In genomic region chr2:164874239-164874769, GRCm38 (mm10) we compare ENCODE assay signal across 9 mouse cellular contexts. TPM values are rescaled to one million over a fixed set of nuclear protein-coding genes. Genes with fewer than 3 reads are reported as not detected.
DNase-seq lines count a peak whose midpoint lies in the region; ATAC-seq and TF ChIP-seq lines count a peak whose summit lies in the region.
"Had no signal": no experiment of that assay in that cellular context is flagged by ENCODE, and none has a peak within 500 bp of the region (broad histone marks: within the 10 kb centered on the region; RNA-seq: fewer than 3 reads in every experiment).

No protein-coding gene starts in this region.

- peak overlapping the region; percentile 30 for H3K9ac ChIP-seq in ES-Bruce4 (ENCODE audit: low read depth, poor library complexity, severe bottlenecking)
- H3K9ac ChIP-seq in limb, embryonic 12.5 days (replicated peaks) = no peak overlapping the region
- H3K9ac ChIP-seq: neural tube, embryonic 12.5 days had no signal

- no peak for TF ChIP-seq CTCF in ES-Bruce4 (IDR thresholded peaks at IDR 0.05; ENCODE audit: low read depth, low read length)

- 44% methylated on average over 1 of the region's 1 CpGs for WGBS in limb, embryonic 12.5 days

- no peaks in the 10 kb centered on the region for H3K9me3 ChIP-seq in ES-Bruce4 (replicated peaks; ENCODE audit: control insufficient read depth, insufficient read depth, low read length, poor library complexity, severe bottlenecking)
- no peaks in the 10 kb centered on the region for H3K9me3 ChIP-seq in limb, embryonic 12.5 days
- H3K9me3 ChIP-seq: neural tube, embryonic 12.5 days had no signal

- H3K27me3 ChIP-seq in ES-Bruce4 (ENCODE audit: control insufficient read depth, insufficient read depth, low read length, poor library complexity, severe bottlenecking) = no peaks in the 10 kb centered on the region
- H3K27me3 ChIP-seq in limb, embryonic 12.5 days = no peaks in the 10 kb centered on the region
- H3K27me3 ChIP-seq: neural tube, embryonic 12.5 days had no signal

- DNase-seq in adipocyte (ENCODE audit: low spot score) = peak; percentile 52
- DNase-seq in heart, postnatal 36 days = peak; percentile 43 to 63
- no peak for DNase-seq in right cerebral cortex, postnatal 4 days
- no peak for DNase-seq in cerebellum, postnatal 10 days
- no peak for DNase-seq in thymus, postnatal 4 days
- DNase-seq in cerebellum, adult 9-10 months = no peak

- no peak overlapping the region for H3K4me2 ChIP-seq in limb, embryonic 12.5 days
- H3K4me2 ChIP-seq: neural tube, embryonic 12.5 days had no signal

- peak; percentile 43 for TF ChIP-seq POLR2A in ES-Bruce4 (IDR thresholded peaks at IDR 0.05; ENCODE audit: insufficient read depth, low read length)

- peaks cover 7% of the 10 kb centered on the region for H3K4me1 ChIP-seq in ES-Bruce4 (ENCODE audit: control insufficient read depth, insufficient read depth, low read length)
- H3K4me1 ChIP-seq in limb, embryonic 12.5 days (replicated peaks) = peaks cover 27% of the 10 kb centered on the region

- H3K36me3 ChIP-seq in ES-Bruce4 (ENCODE audit: control insufficient read depth, insufficient read depth, low read length, poor library complexity, severe bottlenecking) = no peaks in the 10 kb centered on the region
- peaks cover 5% of the 10 kb centered on the region for H3K36me3 ChIP-seq in limb, embryonic 12.5 days
- H3K36me3 ChIP-seq: neural tube, embryonic 12.5 days had no signal

- peak overlapping the region; percentile 43 for H3K4me3 ChIP-seq in ES-Bruce4 (ENCODE audit: low read depth, low read length)
- no peak overlapping the region for H3K4me3 ChIP-seq in limb, embryonic 12.5 days (replicated peaks)
- H3K4me3 ChIP-seq: neural tube, embryonic 12.5 days had no signal

- TF ChIP-seq EP300 in ES-Bruce4 (IDR thresholded peaks at IDR 0.05; ENCODE audit: insufficient read depth, low read depth, low read length) = peak; percentile 54; the same call in 1 of the 2 replicates

- peak overlapping the region; percentile 91 for H3K27ac ChIP-seq in ES-Bruce4 (ENCODE audit: insufficient read depth, low read length)
- peak overlapping the region; percentile 56; the same call in 1 of the 2 replicates for H3K27ac ChIP-seq in limb, embryonic 12.5 days
- H3K27ac ChIP-seq: neural tube, embryonic 12.5 days had no signal

- no peak for ATAC-seq in limb, embryonic 12.5 days (ENCODE audit: insufficient number of reproducible peaks, insufficient read depth, low FRiP score, low TSS enrichment, low read depth)

- intact Hi-C loops in heart, postnatal 36 days (cut with DNase I) = no loop called here

RNA-seq across cellular contexts. Expression of gene Pcif1, which starts 4.8 kb away (rescaled TPM):
- polyA plus RNA-seq in ES-Bruce4 (2011; ENCODE audit: insufficient read depth, insufficient read length, low read depth, missing spikeins) = 30.2 and 30.9 TPM in 2 replicates
- total RNA-seq in heart, postnatal 36 days (2021) = 10 to 100 TPM; 34.1 to 34.5 TPM
- 82.6 and 97.6 TPM in 2 replicates for polyA plus RNA-seq in limb, embryonic 12.5 days (2016; fragmentation: Nextera tagmentation; extraction: Ambion mirVana)

RNA-seq across cellular contexts. Expression of gene Pltp, which starts 16.8 kb away (rescaled TPM):
- 52.4 and 55.9 TPM in 2 replicates for polyA plus RNA-seq in ES-Bruce4 (2011; ENCODE audit: insufficient read depth, insufficient read length, low read depth, missing spikeins)
- 10 to 100 TPM; 40.3 to 46.3 TPM for total RNA-seq in heart, postnatal 36 days (2021)
- polyA plus RNA-seq in limb, embryonic 12.5 days (2016; fragmentation: Nextera tagmentation; extraction: Ambion mirVana) = 32.6 and 37.0 TPM in 2 replicates

RNA-seq across cellular contexts. Expression of gene Zfp335, which starts 37.3 kb away (rescaled TPM):
- 9.1 and 10.6 TPM in 2 replicates for polyA plus RNA-seq in ES-Bruce4 (2011; ENCODE audit: insufficient read depth, insufficient read length, low read depth, missing spikeins)
- 10 to 100 TPM in 1 of 2 experiments, 1 to 10 TPM in 1; 8.5 to 10.0 TPM for total RNA-seq in heart, postnatal 36 days (2021)
- polyA plus RNA-seq in limb, embryonic 12.5 days (2016; fragmentation: Nextera tagmentation; extraction: Ambion mirVana) = 14.4 and 17.4 TPM in 2 replicates

RNA-seq across cellular contexts. Expression of gene Neurl2, which starts 41.0 kb away (rescaled TPM):
- 2.2 and 2.8 TPM in 2 replicates for polyA plus RNA-seq in ES-Bruce4 (2011; ENCODE audit: insufficient read depth, insufficient read length, low read depth, missing spikeins)
- total RNA-seq in heart, postnatal 36 days (2021) = 10 to 100 TPM; 46.2 to 51.4 TPM
- 6.3 and 6.8 TPM in 2 replicates for polyA plus RNA-seq in limb, embryonic 12.5 days (2016; fragmentation: Nextera tagmentation; extraction: Ambion mirVana)

RNA-seq across cellular contexts. Expression of gene Ctsa, which starts 41.6 kb away (rescaled TPM):
- 75.3 and 83.4 TPM in 2 replicates for polyA plus RNA-seq in ES-Bruce4 (2011; ENCODE audit: insufficient read depth, insufficient read length, low read depth, missing spikeins)
- 100 to 1,000 TPM; 103 to 106 TPM for total RNA-seq in heart, postnatal 36 days (2021)
- 103 and 107 TPM in 2 replicates for polyA plus RNA-seq in limb, embryonic 12.5 days (2016; fragmentation: Nextera tagmentation; extraction: Ambion mirVana)

Comparison
In these comparisons a context has a peak if more than half of its experiments do, and no peak if none do; other contexts are left out.
1. DNase-seq: peak in adipocyte (single experiment) and heart, postnatal 36 days (2 of 2); none in right cerebral cortex, postnatal 4 days (single experiment), cerebellum, postnatal 10 days (0 of 2), thymus, postnatal 4 days (single experiment) and cerebellum, adult 9-10 months (single experiment).